ENCODE assay signal across 16 mouse cellular contexts in the genomic region with DNA sequence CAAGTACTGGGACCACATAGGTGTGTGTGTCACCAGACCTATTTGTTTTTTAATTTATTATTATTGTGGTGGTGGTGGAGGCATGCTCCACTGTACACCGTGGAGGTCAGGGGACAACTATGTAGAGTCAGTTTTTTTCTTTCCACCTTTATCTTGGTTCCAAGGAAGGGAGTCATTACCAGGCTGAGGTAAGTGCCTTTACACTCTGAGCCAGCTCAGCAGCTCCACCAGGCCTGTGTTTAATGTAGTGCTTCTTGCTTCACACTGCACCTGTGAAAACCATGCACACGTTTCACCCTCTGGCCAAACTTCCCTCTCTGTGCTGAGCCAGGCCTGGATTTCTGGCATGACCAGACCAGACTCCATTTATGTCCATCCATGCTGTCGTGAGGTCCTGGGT.
"Had no signal": no experiment of that assay in that cellular context is flagged by ENCODE, and none has a peak within 500 bp of the region (broad histone marks: within the 10 kb centered on the region; RNA-seq: fewer than 3 reads in every experiment).

No protein-coding gene starts in this region.

- H3K4me1 ChIP-seq: midbrain, embryonic 10.5 days; neural tube, embryonic 15.5 days had no signal

- H3K36me3 ChIP-seq: liver, embryonic 15.5 days; neural tube, embryonic 15.5 days had no signal

- H3K27ac ChIP-seq: kidney, postnatal 0 days; layer of hippocampus, adult 2 months; liver, embryonic 15.5 days; midbrain, embryonic 10.5 days; neural tube, embryonic 15.5 days had no signal

- H3K9me3 ChIP-seq: liver, embryonic 15.5 days; midbrain, embryonic 10.5 days; neural tube, embryonic 15.5 days had no signal

- ATAC-seq: lung, postnatal 0 days had no signal

- DNase-seq: kidney, adult 11 months; kidney, adult 9 months; kidney, postnatal 4 days; lung, adult 2 months; lung, postnatal 4 days; midbrain, embryonic 14.5 days; thymus, adult 2 months; thymus, postnatal 36 days had no signal

- H3K27me3 ChIP-seq: liver, embryonic 15.5 days; neural tube, embryonic 15.5 days had no signal

- H3K9ac ChIP-seq: liver, embryonic 15.5 days; neural tube, embryonic 15.5 days had no signal

- H3K4me3 ChIP-seq: layer of hippocampus, adult 2 months; liver, embryonic 15.5 days; midbrain, embryonic 10.5 days; myocyte; neural tube, embryonic 15.5 days had no signal

- H3K4me2 ChIP-seq: liver, embryonic 11.5 days; liver, embryonic 15.5 days; neural tube, embryonic 15.5 days had no signal
